Mouse (Mus musculus): ENCODE results near the gene Paqr7. TPM values are rescaled to one million over a fixed set of nuclear protein-coding genes. Genes with fewer than 3 reads are reported as not detected.

Paqr7 gene
- total and polyA plus RNA-seq, 3 experiments: 13.4 to 37.2 (median 16.7) TPM

GRCm38 (mm10) chr4:134503686-134504357 lies 7.3 kb downstream of the Paqr7 start:
- Histone ChIP-seq H3K27ac (no peak overlapping the region), H3K79me2 (replicated peaks; ENCODE audit: control insufficient read depth, insufficient read depth, low read length) (no peaks in the 10 kb centered on the region), H3K4me3 (no peak overlapping the region), H3K4me1 (ENCODE audit: control insufficient read depth, insufficient read depth, low read length) (no peaks in the 10 kb centered on the region), H3K36me3 (ENCODE audit: control insufficient read depth, insufficient read depth, low read length) (no peaks in the 10 kb centered on the region), H3K9ac (ENCODE audit: low read depth, low read length) (no peak overlapping the region), H3K27me3 (ENCODE audit: control insufficient read depth, insufficient read depth, low read length) (no peaks in the 10 kb centered on the region)
- intact Hi-C loops (cut with DNase I): no loop called here
- DNase-seq: no peak
- TF ChIP-seq EP300 (IDR thresholded peaks at IDR 0.05; ENCODE audit: insufficient read depth, low read depth, low read length) (no peak), POLR2A (IDR thresholded peaks at IDR 0.05; ENCODE audit: insufficient read depth, low read depth, low read length) (no peak), CTCF (IDR thresholded peaks at IDR 0.05) (no peak)
- 72% methylated on average over 4 of the region's 4 CpGs for WGBS

GRCm38 (mm10) chr4:134505303-134505789 lies 8.8 kb downstream of the Paqr7 start:
- WGBS: 79% methylated on average over 4 of the region's 4 CpGs
- Histone ChIP-seq H3K4me1 (ENCODE audit: control insufficient read depth, insufficient read depth, low read length) (no peaks in the 10 kb centered on the region), H3K36me3 (ENCODE audit: control insufficient read depth, insufficient read depth, low read length) (no peaks in the 10 kb centered on the region), H3K9ac (ENCODE audit: low read depth, low read length) (no peak overlapping the region), H3K27ac (no peak overlapping the region), H3K4me3 (no peak overlapping the region), H3K79me2 (replicated peaks; ENCODE audit: control insufficient read depth, insufficient read depth, low read length) (no peaks in the 10 kb centered on the region), H3K27me3 (ENCODE audit: control insufficient read depth, insufficient read depth, low read length) (no peaks in the 10 kb centered on the region)
- intact Hi-C loops (cut with DNase I): no loop called here
- DNase-seq: no peak
- TF ChIP-seq POLR2A (IDR thresholded peaks at IDR 0.05; ENCODE audit: insufficient read depth, low read depth, low read length) (no peak), EP300 (IDR thresholded peaks at IDR 0.05; ENCODE audit: insufficient read depth, low read depth, low read length) (no peak), CTCF (IDR thresholded peaks at IDR 0.05) (no peak)

- Histone ChIP-seq H3K4me3 (no peak overlapping the region), H3K36me3 (ENCODE audit: control insufficient read depth, insufficient read depth, low read length) (no peaks in the 10 kb centered on the region), H3K27ac (no peak overlapping the region), H3K27me3 (ENCODE audit: control insufficient read depth, insufficient read depth, low read length) (no peaks in the 10 kb centered on the region), H3K9ac (ENCODE audit: low read depth, low read length) (no peak overlapping the region), H3K79me2 (replicated peaks; ENCODE audit: control insufficient read depth, insufficient read depth, low read length) (no peaks in the 10 kb centered on the region), H3K4me1 (ENCODE audit: control insufficient read depth, insufficient read depth, low read length) (no peaks in the 10 kb centered on the region)
- 85% methylated on average over 3 of the region's 4 CpGs for WGBS
- DNase-seq: no peak
- intact Hi-C loops (cut with DNase I): no loop called here
- TF ChIP-seq CTCF (IDR thresholded peaks at IDR 0.05) (no peak), POLR2A (IDR thresholded peaks at IDR 0.05; ENCODE audit: insufficient read depth, low read depth, low read length) (no peak), EP300 (IDR thresholded peaks at IDR 0.05; ENCODE audit: insufficient read depth, low read depth, low read length) (no peak)
These were observed 9.6 kb downstream of the Paqr7 start for GRCm38 (mm10) chr4:134505966-134506594.

- H3K27me3 ChIP-seq (ENCODE audit: control insufficient read depth, insufficient read depth, low read length): no peaks in the 10 kb centered on the region
- no peak for TF ChIP-seq POLR2A (IDR thresholded peaks at IDR 0.05; ENCODE audit: insufficient read depth, low read depth, low read length)
- intact Hi-C loops (cut with DNase I): no loop called here
These were observed 10.2 kb downstream of the Paqr7 start for GRCm38 (mm10) chr4:134506713-134507112.

GRCm38 (mm10) chr4:134510396-134510795 lies 13.9 kb downstream of the Paqr7 start:
- no peak for DNase-seq
- WGBS: 83% methylated on average over 4 of the region's 4 CpGs
- TF ChIP-seq CTCF (IDR thresholded peaks at IDR 0.05) (no peak), EP300 (IDR thresholded peaks at IDR 0.05; ENCODE audit: insufficient read depth, low read depth, low read length) (no peak), POLR2A (IDR thresholded peaks at IDR 0.05; ENCODE audit: insufficient read depth, low read depth, low read length) (no peak)
- intact Hi-C loops (cut with DNase I): no loop called here
- no peaks in the 10 kb centered on the region for H3K79me2 ChIP-seq (replicated peaks; ENCODE audit: control insufficient read depth, insufficient read depth, low read length)
- no peaks in the 10 kb centered on the region for H3K27me3 ChIP-seq (ENCODE audit: control insufficient read depth, insufficient read depth, low read length)
- peak overlapping the region; percentile 38; the same call in 1 of the 2 replicates for H3K4me3 ChIP-seq
- H3K4me1 ChIP-seq (ENCODE audit: control insufficient read depth, insufficient read depth, low read length): no peaks in the 10 kb centered on the region; the same call in 1 of the 2 replicates
- no peak overlapping the region; the same call in 1 of the 2 replicates for H3K27ac ChIP-seq
- H3K9ac ChIP-seq (ENCODE audit: low read depth, low read length): no peak overlapping the region
- no peaks in the 10 kb centered on the region for H3K36me3 ChIP-seq (ENCODE audit: control insufficient read depth, insufficient read depth, low read length)

More at GRCm38 (mm10) chr4:134506713-134507112, 10.2 kb downstream of the Paqr7 start:
- H3K4me3 ChIP-seq: no peak overlapping the region
- WGBS: 89% methylated on average over 19 of the region's 19 CpGs
- DNase-seq: no peak
- H3K9ac ChIP-seq (ENCODE audit: low read depth, low read length): no peak overlapping the region
- H3K79me2 ChIP-seq (replicated peaks; ENCODE audit: control insufficient read depth, insufficient read depth, low read length): no peaks in the 10 kb centered on the region
- H3K36me3 ChIP-seq (ENCODE audit: control insufficient read depth, insufficient read depth, low read length): no peaks in the 10 kb centered on the region
- H3K4me1 ChIP-seq (ENCODE audit: control insufficient read depth, insufficient read depth, low read length): no peaks in the 10 kb centered on the region
- H3K27ac ChIP-seq: no peak overlapping the region

- H3K9ac ChIP-seq (ENCODE audit: low read depth, low read length): no peak within 1 kb of the TSS
- peak within 1 kb of the TSS; percentile 38; the same call in 1 of the 2 replicates for H3K4me3 ChIP-seq
- 0 out of 2 replicates have a peak, but pooled peaks have one; percentile 16 for TF ChIP-seq EP300 (IDR thresholded peaks at IDR 0.05; ENCODE audit: insufficient read depth, low read depth, low read length)
- TF ChIP-seq POLR2A (IDR thresholded peaks at IDR 0.05; ENCODE audit: insufficient read depth, low read depth, low read length): peak; percentile 75
- peak; percentile 20; the same call in 1 of the 2 replicates for TF ChIP-seq CTCF (IDR thresholded peaks at IDR 0.05)
- peak; percentile 91 to 92 for DNase-seq
- H3K4me1 ChIP-seq (ENCODE audit: control insufficient read depth, insufficient read depth, low read length): no peaks in the 10 kb centered on the region; the same call in 1 of the 2 replicates
- no peak within 1 kb of the TSS; the same call in 1 of the 2 replicates for H3K27ac ChIP-seq
- no peaks in the 10 kb centered on the region for H3K27me3 ChIP-seq (ENCODE audit: control insufficient read depth, insufficient read depth, low read length)
- no peaks in the 10 kb centered on the region for H3K36me3 ChIP-seq (ENCODE audit: control insufficient read depth, insufficient read depth, low read length)
- H3K79me2 ChIP-seq (replicated peaks; ENCODE audit: control insufficient read depth, insufficient read depth, low read length): no peaks in the 10 kb centered on the region
- under 1% methylated on average over 42 of the region's 42 CpGs for WGBS
- intact Hi-C loops (cut with DNase I): no loop called here
These were observed 14.4 kb downstream of the Paqr7 start, which contains the start of gene Aunip for GRCm38 (mm10) chr4:134510845-134511411. Gene Aunip (plus strand): TSS chr4:134510999.

Data from heart, adult 2 months (tissue).